Mouse (Mus musculus) midbrain, postnatal 0 days (tissue): ENCODE measurements at regions not wholly inside any gene's neighbourhood (a gene's known extent, or its start where the extent isn't known, plus 50 kb on each side); places are given as distances from the start of the nearest gene placed in this dataset.

Experiments
- ATAC-seq: fragments of 200-750 bp; cut with Nextera tagmentation; 2 replicates; pipeline ENCODE4 v1.8.0; 2017; ENCODE audit warnings: moderate number of reproducible peaks, mild to moderate bottlenecking, moderate TSS enrichment, moderate library complexity; ENCODE audit not compliant: low FRiP score
- DNase-seq: peaks from one replicate; pipeline ENCODE4 v3.0.0-alpha.2; 2015; ENCODE audit warnings: low spot score
- H3K27ac ChIP-seq: fragments of 300-500 bp; sonication (generic); 2 replicates; pipeline ENCODE4 v1.5.1; 2014; ENCODE audit warnings: low read depth, mild to moderate bottlenecking, low read length, mixed read lengths
- H3K27me3 ChIP-seq: fragments of 300-500 bp; sonication (generic); 2 replicates; pipeline ENCODE4 v1.6.1; 2014; ENCODE audit warnings: low read length, control low read depth, mixed read lengths; ENCODE audit not compliant: insufficient read depth
- H3K36me3 ChIP-seq: fragments of 300-500 bp; sonication (generic); 2 replicates; pipeline ENCODE4 v1.6.1; 2014; ENCODE audit warnings: low read length, control low read depth, mixed read lengths; ENCODE audit not compliant: insufficient read depth
- H3K4me1 ChIP-seq: fragments of 300-500 bp; sonication (generic); 2 replicates; pipeline ENCODE4 v1.6.1; 2014; ENCODE audit warnings: mild to moderate bottlenecking, control low read depth, antibody characterized with exemption, low read length, mixed read lengths; ENCODE audit not compliant: insufficient read depth
- H3K4me2 ChIP-seq: fragments of 300-500 bp; sonication (generic); 2 replicates; pipeline ENCODE4 v1.6.1; 2014; ENCODE audit warnings: low read depth, mild to moderate bottlenecking, low read length, mixed read lengths; ENCODE audit not compliant: poor library complexity, severe bottlenecking
- H3K4me3 ChIP-seq: fragments of 300-500 bp; sonication (generic); 2 replicates; pipeline ENCODE4 v1.5.1; 2014; ENCODE audit warnings: low read depth, mild to moderate bottlenecking, low read length, moderate library complexity
- H3K9ac ChIP-seq: fragments of 300-500 bp; sonication (generic); replicated peaks from 2 replicates; pipeline ENCODE4 v1.6.1; 2014; ENCODE audit warnings: mild to moderate bottlenecking, low read length, moderate library complexity, mixed read lengths; ENCODE audit not compliant: poor library complexity, severe bottlenecking
- H3K9me3 ChIP-seq: fragments of 300-500 bp; sonication (generic); 2 replicates; pipeline ENCODE4 v1.6.1; 2016; ENCODE audit warnings: low read length, control low read depth
- CTCF ChIP-seq: IDR thresholded peaks from 2 replicates; pipeline ENCODE4 v1.5.1; 2016; ENCODE audit warnings: antibody characterized with exemption, mild to moderate bottlenecking
- WGBS: fragments of 180-500 bp; shearing (Covaris S2); extraction: QIAGEN DNeasy Blood & Tissue Kit; methylation state at CpG from one replicate; pipeline ENCODE4 v1.1.7; 2014; 5-methylcytosine and 5-hydroxymethylcytosine counted together

GRCm38 (mm10) chr2:116942321-116942791 is 63.9 kb downstream of the Tmco5 start:
- no peaks in the 10 kb centered on the region for H3K9me3 ChIP-seq
- no peak overlapping the region for H3K27ac ChIP-seq
- H3K4me3 ChIP-seq: no peak overlapping the region
- ATAC-seq (no peak), DNase-seq (no peak)
- no peaks in the 10 kb centered on the region for H3K27me3 ChIP-seq
- TF ChIP-seq CTCF: no peak
- H3K4me2 ChIP-seq: no peak overlapping the region
- no peak overlapping the region for H3K9ac ChIP-seq
- H3K36me3 ChIP-seq: no peaks in the 10 kb centered on the region
- WGBS: 73% methylated on average over 8 of the region's 8 CpGs
- no peaks in the 10 kb centered on the region for H3K4me1 ChIP-seq

- no peak overlapping the region for H3K4me3 ChIP-seq
- H3K9ac ChIP-seq: no peak overlapping the region
- TF ChIP-seq CTCF: no peak
- no peaks in the 10 kb centered on the region for H3K27me3 ChIP-seq
- no peaks in the 10 kb centered on the region for H3K9me3 ChIP-seq
- no peak overlapping the region for H3K4me2 ChIP-seq
- H3K36me3 ChIP-seq: no peaks in the 10 kb centered on the region
- WGBS: 75% methylated on average over 3 of the region's 3 CpGs
- no peak overlapping the region for H3K27ac ChIP-seq
- DNase-seq: no peak
- no peak for ATAC-seq
- H3K4me1 ChIP-seq: no peaks in the 10 kb centered on the region
Measured at GRCm38 (mm10) chr2:116948538-116948937, 70.0 kb downstream of the Tmco5 start.

- no peak for TF ChIP-seq CTCF
- WGBS: 80% methylated on average over 3 of the region's 3 CpGs
Measured at GRCm38 (mm10) chr2:116949741-116950140, 71.2 kb downstream of the Tmco5 start.

GRCm38 (mm10) chr2:116950154-116950553 is 71.7 kb downstream of the Tmco5 start:
- H3K4me2 ChIP-seq: no peak overlapping the region
- no peak overlapping the region for H3K4me3 ChIP-seq
- WGBS: 89% methylated on average over 5 of the region's 5 CpGs
- no peaks in the 10 kb centered on the region for H3K9me3 ChIP-seq
- TF ChIP-seq CTCF: no peak
- no peaks in the 10 kb centered on the region for H3K4me1 ChIP-seq
- ATAC-seq (no peak), DNase-seq (no peak)
- no peak overlapping the region for H3K27ac ChIP-seq
- H3K27me3 ChIP-seq: no peaks in the 10 kb centered on the region
- H3K9ac ChIP-seq: no peak overlapping the region
- no peaks in the 10 kb centered on the region for H3K36me3 ChIP-seq

More at GRCm38 (mm10) chr2:116949741-116950140, 71.2 kb downstream of the Tmco5 start:
- no peak overlapping the region for H3K4me3 ChIP-seq
- H3K9ac ChIP-seq: no peak overlapping the region
- H3K27ac ChIP-seq: no peak overlapping the region
- H3K36me3 ChIP-seq: no peaks in the 10 kb centered on the region
- ATAC-seq (no peak), DNase-seq (no peak)
- H3K4me1 ChIP-seq: no peaks in the 10 kb centered on the region
- no peak overlapping the region for H3K4me2 ChIP-seq
- no peaks in the 10 kb centered on the region for H3K9me3 ChIP-seq
- no peaks in the 10 kb centered on the region for H3K27me3 ChIP-seq

GRCm38 (mm10) chr2:116951481-116951880 is 73.0 kb downstream of the Tmco5 start:
- Histone ChIP-seq H3K27me3 (no peaks in the 10 kb centered on the region), H3K36me3 (no peaks in the 10 kb centered on the region), H3K4me1 (no peaks in the 10 kb centered on the region), H3K9ac (no peak overlapping the region), H3K9me3 (no peaks in the 10 kb centered on the region), H3K4me3 (no peak overlapping the region), H3K4me2 (no peak overlapping the region), H3K27ac (no peak overlapping the region)
- no peak for ATAC-seq
- WGBS: 96% methylated on average over 1 of the region's 1 CpGs
- no peak for DNase-seq
- TF ChIP-seq CTCF: no peak

- WGBS: 92% methylated on average over 7 of the region's 7 CpGs
- no peaks in the 10 kb centered on the region for H3K27me3 ChIP-seq
- no peak overlapping the region for H3K9ac ChIP-seq
- no peak for DNase-seq
- no peak overlapping the region for H3K4me2 ChIP-seq
- no peak for ATAC-seq
- no peaks in the 10 kb centered on the region for H3K36me3 ChIP-seq
- H3K27ac ChIP-seq: no peak overlapping the region
- no peak for TF ChIP-seq CTCF
- H3K4me3 ChIP-seq: no peak overlapping the region
- no peaks in the 10 kb centered on the region for H3K4me1 ChIP-seq
- H3K9me3 ChIP-seq: no peaks in the 10 kb centered on the region
Measured at GRCm38 (mm10) chr2:116954280-116954679, 75.8 kb downstream of the Tmco5 start.
